Mouse (Mus musculus) heart, postnatal 0 days (tissue): Measurements from ENCODE around the gene Pnpla3.

Experiments
- CTCF ChIP-seq: IDR thresholded peaks from 2 replicates; pipeline ENCODE4 v1.5.1; 2016; ENCODE audit warnings: antibody characterized with exemption, control low read depth, low read depth
- EP300 ChIP-seq: IDR thresholded peaks from 2 replicates; pipeline ENCODE4 v1.6.1; 2016; ENCODE audit warnings: antibody characterized with exemption, low read depth

DNA sequence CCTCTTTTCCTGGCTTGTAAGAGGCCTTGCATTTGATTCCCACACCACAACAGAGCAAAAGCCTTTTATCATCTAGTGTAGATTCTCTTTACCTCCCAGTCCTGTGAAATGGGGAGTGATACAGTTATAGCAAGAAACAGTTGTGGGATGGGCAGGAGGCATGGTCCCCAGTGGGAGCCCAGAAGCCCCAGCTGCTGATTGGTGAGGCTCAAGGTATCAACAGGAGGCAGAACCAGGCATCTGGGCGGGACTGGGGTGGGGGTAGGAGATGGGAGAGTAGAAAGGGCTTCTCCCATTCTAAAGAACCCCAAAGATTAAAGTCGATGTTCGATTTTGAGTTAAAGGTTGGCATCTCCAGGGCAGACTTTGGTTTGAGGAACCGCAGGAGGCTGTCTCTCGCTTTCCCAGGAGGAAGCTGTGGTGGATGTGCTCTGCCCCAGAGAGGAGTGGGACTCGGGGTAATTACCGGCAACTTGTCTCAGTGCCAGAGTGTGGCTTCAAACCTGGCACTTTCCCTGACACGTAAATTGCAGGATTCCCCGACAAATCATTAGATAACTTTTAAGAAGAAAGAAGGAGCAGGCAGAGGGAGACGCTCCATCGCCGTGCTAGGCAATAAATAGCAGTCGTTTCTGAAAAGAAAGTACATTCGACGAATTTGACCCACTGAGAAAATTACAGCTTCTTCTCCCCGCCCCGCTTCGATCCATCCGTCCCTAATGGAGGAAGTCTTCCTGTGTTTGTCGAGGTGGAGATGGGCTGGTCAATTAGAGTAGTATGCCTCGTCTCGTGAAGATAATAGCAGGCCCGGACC, 50.5 kb downstream of the Pnpla3 start:
- TF ChIP-seq CTCF (no peak), EP300 (no peak)
